Mouse (Mus musculus) B cell, adult 67 days (primary cell): ENCODE measurements around the gene Olfr1287. TPM values are rescaled to one million over a fixed set of nuclear protein-coding genes. Genes with fewer than 3 reads are reported as not detected.

Experiments
- total RNA-seq, 2 experiments: library from RNA; stranded (reverse); gene quantifications; 4 replicates each; pipeline ENCODE4 v1.2.4; 2023

Gene Olfr1287
- not detected for total RNA-seq

GRCm38 (mm10) chr2:111448842-111449241 lies at the start of gene Olfr1287:
Gene Olfr1287 (plus strand): TSS chr2:111449142.

GRCm38 (mm10) chr2:111422931-111423330 lies 26.0 kb upstream of the Olfr1287 start, which contains the start of gene Olfr1286:
Gene Olfr1286 (minus strand): TSS chr2:111423115.

GRCm38 (mm10) chr2:111473801-111474200 lies 24.9 kb downstream of the Olfr1287 start, which contains the start of gene Olfr1288:
Gene Olfr1288 (plus strand): TSS chr2:111474101.

GRCm38 (mm10) chr2:111480519-111480918 lies 31.6 kb downstream of the Olfr1287 start, which contains the start of gene Olfr1289:
Gene Olfr1289 (plus strand): TSS chr2:111480819.

GRCm38 (mm10) chr2:111493729-111494128 lies 44.8 kb downstream of the Olfr1287 start, which contains the start of gene Olfr1290:
Gene Olfr1290 (minus strand): TSS chr2:111493829.

GRCm38 (mm10) chr2:111496880-111497279 lies 47.9 kb downstream of the Olfr1287 start, which contains the start of gene Olfr1291-ps1:
Gene Olfr1291-ps1 (plus strand): TSS chr2:111497180.

Other genes starting within 250 kb of the Olfr1287 start
- not detected for gene 4930430A15Rik, start 219.5 kb upstream of the Olfr1287 start, total RNA-seq
- not detected for gene Olfr1275, start 213.9 kb upstream of the Olfr1287 start, total RNA-seq
- not detected for gene Olfr1276, start 194.6 kb upstream of the Olfr1287 start, total RNA-seq
- not detected for gene Olfr1277, start 175.0 kb upstream of the Olfr1287 start, total RNA-seq
- not detected for gene Olfr1278, start 159.0 kb upstream of the Olfr1287 start, total RNA-seq
- gene Olfr1279, start 148.5 kb upstream of the Olfr1287 start, total RNA-seq: not detected
- not detected for gene Olfr1280, start 135.1 kb upstream of the Olfr1287 start, total RNA-seq
- not detected for gene Olfr1281, start 122.6 kb upstream of the Olfr1287 start, total RNA-seq
- gene Olfr1282, start 113.1 kb upstream of the Olfr1287 start, total RNA-seq: not detected
- not detected for gene Olfr1283, start 82.4 kb upstream of the Olfr1287 start, total RNA-seq
- gene Olfr1284, start 73.6 kb upstream of the Olfr1287 start, total RNA-seq: not detected
- not detected for gene Olfr1286, start 26.0 kb upstream of the Olfr1287 start, total RNA-seq
- gene Olfr1288, start 25.0 kb downstream of the Olfr1287 start, total RNA-seq: not detected
- gene Olfr1289, start 31.7 kb downstream of the Olfr1287 start, total RNA-seq: not detected
- not detected for gene Olfr1290, start 44.7 kb downstream of the Olfr1287 start, total RNA-seq
- gene Olfr1291-ps1, start 48.0 kb downstream of the Olfr1287 start, total RNA-seq: not detected
- not detected for gene Olfr1293-ps, start 76.1 kb downstream of the Olfr1287 start, total RNA-seq
- gene Olfr1294, start 91.1 kb downstream of the Olfr1287 start, total RNA-seq: not detected
- not detected for gene Olfr1295, start 120.5 kb downstream of the Olfr1287 start, total RNA-seq
- gene Olfr1297, start 177.4 kb downstream of the Olfr1287 start, total RNA-seq: not detected
- gene Olfr1298, start 200.1 kb downstream of the Olfr1287 start, total RNA-seq: not detected
- gene Olfr1299, start 212.3 kb downstream of the Olfr1287 start, total RNA-seq: not detected